Mouse (Mus musculus): ENCODE data around the gene Zfp280d.

Zfp280d gene

GRCm38 (mm10) chr9:72274677-72275076 is at the start of gene Zfp280d:
Zfp280d (plus strand) TSS chr9:72274860.
- peak; percentile 73 for DNase-seq (ENCODE audit: low read depth)

DNA sequence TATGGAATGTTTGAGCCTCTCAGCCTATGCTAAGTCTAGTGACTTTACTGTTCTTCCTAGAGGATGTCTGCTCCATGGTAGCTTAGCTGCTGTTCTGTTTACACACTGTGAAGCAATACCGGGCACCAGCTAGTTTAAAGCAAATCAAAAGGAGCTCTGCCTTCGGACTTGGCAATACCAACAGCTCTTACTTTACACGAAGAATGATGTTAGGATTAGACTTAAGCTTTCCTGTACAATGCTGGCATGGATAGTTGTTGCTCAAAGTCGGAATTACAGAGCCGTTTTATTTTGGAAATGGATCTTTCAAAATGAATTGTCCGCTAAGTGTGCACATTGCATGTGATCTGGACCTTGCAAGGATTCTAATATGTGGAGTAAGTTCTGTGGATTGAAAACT is 48.1 kb upstream of the Zfp280d start:
- DNase-seq (ENCODE audit: low read depth), result no peak

- DNase-seq (ENCODE audit: low read depth), result no peak
Observed at GRCm38 (mm10) chr9:72252656-72253055, 22.0 kb upstream of the Zfp280d start.

GRCm38 (mm10) chr9:72255227-72255626 is 19.4 kb upstream of the Zfp280d start:
- no peak for DNase-seq (ENCODE audit: low read depth)

DNA sequence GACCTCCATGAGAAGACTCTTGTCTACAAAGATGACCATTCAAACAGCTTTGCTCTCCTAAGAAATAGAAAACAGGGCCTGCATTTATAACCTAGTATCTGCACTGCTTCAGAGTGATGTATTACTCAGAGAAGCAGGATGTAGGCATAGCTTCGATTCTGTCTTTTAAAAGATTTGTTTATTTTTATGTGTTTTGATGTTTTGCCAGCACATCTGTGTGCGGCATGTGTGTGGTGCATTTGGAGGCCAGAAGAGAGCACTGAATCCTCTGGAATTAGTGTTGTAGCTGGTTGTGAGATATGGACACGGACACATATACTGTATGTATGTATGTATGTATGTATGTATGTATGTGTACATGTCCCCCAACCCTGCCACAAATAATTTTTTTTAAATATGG is 18.0 kb upstream of the Zfp280d start:
- DNase-seq (ENCODE audit: low read depth), result no peak

GRCm38 (mm10) chr9:72260337-72260736 is 14.3 kb upstream of the Zfp280d start:
- DNase-seq (ENCODE audit: low read depth), result no peak

- no peak for DNase-seq (ENCODE audit: low read depth)
Observed at GRCm38 (mm10) chr9:72264859-72265258, 9.8 kb upstream of the Zfp280d start.

DNA sequence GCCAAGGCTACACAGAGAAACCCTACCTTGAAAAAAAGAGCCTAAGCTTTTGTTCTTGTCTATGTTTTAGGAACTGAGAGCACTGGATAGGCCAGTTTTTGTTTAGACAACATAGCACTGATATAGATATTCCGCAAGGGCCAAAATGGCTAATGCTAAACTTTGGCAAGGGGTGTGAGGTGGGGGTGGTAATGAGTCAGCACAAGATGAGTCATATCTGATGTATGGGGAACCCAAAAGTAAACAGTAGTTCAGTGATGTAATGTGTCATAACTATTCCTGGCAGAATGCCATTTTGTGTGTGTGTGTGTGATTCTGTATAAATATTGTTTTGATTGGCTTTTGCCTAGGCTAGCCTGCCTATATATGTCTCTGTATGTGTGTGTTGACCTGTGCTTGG is 4.5 kb upstream of the Zfp280d start:
- DNase-seq (ENCODE audit: low read depth), result no peak

DNA sequence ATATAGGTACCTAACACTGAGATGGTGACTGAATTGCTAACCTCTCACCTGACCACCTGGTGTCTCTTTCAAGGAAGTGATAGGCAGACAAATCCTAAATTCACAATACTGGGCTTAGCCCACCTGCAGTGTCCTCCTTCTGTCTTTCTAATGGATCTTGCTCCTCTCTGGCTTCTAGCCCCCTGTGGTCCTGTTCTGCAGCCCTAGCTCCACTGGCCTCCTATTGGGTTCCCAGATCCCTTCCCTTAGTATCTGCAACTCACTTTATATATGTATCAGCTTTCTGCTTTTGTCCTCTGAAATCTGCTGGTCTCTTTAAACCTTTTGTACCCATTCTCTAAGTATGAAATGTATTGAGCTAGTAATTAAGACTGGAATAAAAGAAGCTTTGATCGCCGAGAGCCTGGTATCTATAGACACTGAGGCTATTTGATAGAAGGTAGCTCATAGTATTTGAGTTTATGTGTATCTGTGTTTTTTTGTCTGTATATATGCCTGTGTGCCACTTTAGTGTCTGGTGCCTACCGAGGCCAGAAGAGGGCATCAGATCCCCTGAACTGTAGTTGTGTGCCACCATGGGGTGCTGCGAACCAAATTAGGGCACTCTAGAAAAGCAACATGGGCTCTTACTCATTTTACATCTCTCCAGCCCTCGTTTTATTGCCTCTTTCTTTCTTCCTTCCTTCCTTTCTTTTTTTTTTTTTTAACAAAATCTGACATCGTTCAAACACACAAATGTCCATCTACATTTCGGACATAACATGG is 832 bp upstream of the Zfp280d start:
- no peak for DNase-seq (ENCODE audit: low read depth)

DNA sequence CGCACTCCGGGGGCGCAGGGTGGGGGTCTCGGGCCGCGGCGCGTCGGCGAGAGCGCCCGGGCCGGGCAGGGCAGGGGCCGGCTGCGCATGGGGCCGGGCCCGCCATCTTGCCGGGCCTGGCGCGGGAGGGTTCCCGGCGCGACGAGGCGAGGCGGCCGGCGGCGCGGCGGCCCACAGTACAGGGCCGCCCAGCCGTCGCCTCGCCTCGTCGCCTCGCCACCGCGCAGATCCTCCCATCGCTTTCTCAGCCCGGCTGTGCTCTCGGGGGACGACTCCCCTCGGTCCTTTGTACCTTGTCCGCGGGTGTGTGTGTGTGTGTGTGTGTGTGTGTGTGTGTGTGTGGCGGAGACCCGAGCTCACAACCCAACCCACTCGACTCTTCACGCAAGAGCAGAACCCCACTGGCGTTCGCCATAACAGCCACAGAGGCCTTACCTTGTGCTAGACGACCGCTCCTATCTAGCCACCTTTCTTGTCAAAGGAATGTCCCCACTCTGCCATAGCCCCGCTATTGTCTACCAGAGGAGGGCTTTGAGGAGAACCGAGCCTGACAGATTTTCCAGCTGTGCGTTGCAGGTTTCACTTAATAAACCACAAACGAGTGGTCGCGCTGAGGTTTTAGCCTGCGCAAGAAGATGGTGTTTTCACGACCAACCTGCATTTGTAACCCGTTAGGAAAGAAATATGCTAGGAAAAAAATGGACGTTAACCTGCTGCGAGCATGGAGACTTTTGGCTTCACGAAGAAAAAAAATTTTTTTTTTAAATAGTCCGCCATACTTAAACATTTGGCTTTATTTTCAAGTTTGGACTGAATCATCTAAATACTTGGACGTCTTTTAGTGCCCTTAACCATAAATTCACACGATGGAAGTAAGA is 680 bp downstream of the Zfp280d start:
- no peak for DNase-seq (ENCODE audit: low read depth)

DNA sequence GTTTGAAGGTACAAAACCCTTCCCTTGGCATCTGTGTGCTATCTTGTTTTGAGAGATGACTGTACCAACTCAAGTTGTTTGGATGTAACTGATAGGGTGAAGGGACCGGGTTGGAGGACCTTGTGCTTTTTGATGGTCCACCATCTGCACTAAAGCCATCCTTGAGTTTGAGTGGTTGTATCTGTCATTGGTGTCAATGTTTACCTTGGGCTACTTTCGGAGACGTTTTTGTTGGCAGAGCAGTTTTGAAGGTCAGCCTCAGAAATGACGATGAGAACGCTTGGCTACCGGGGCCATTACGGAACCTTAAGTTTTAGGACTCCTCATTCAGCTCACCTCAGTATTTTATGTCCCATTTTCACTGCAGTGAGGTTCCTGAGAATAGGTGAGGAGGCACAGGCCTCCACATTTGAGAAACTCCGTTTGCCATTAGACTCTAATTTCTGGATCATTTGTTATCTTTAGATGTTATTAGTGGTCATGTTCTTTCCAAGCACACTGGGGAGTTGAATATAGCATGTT is 1.4 kb downstream of the Zfp280d start:
- DNase-seq (ENCODE audit: low read depth), result no peak

- DNase-seq (ENCODE audit: low read depth), result no peak
Observed at GRCm38 (mm10) chr9:72276941-72277340, 2.3 kb downstream of the Zfp280d start.

GRCm38 (mm10) chr9:72279943-72280342 is 5.3 kb downstream of the Zfp280d start:
- no peak for DNase-seq (ENCODE audit: low read depth)

DNA sequence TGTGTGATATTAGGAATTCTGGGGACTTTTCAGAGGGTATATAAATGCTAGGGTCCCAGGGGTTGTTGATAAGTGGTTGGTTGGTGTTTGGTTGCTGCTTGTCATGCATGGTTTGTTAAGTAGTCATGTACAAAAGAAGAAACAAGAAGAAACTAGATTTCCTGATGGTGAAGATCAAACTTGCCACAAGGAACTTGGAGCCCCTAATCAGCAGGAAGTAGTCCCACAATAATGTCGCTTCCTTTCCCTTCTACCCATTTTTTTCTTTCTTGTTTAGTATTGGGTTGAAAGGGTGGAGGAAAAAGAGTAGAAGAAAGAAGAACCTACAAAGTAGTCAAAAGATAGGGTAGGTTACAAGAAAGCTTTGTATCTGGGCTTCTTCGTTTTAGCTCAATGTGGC is 13.0 kb downstream of the Zfp280d start:
- DNase-seq (ENCODE audit: low read depth), result no peak

- DNase-seq (ENCODE audit: low read depth), result no peak
Observed at GRCm38 (mm10) chr9:72288210-72288609, 13.6 kb downstream of the Zfp280d start.

GRCm38 (mm10) chr9:72289094-72289493 is 14.4 kb downstream of the Zfp280d start:
- DNase-seq (ENCODE audit: low read depth), result no peak

DNA sequence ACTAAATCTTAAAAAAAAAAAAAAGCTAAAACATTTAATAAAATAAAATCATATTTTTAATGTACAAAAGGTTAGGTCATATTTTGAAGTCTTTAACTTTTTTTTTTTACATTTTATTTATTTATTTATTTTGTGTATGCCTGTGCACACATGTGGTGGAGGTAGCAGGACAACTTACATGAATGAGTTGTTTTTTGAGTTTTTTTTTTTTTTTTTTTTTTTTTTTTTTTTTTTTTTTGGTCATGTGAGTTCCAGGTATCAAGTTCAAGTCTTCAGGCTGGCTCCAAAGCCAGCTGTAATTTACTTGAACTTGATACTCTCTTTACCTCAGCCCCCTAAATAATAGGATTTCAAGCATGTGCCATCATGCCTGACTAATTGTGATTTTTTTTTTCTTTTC is 19.4 kb downstream of the Zfp280d start:
- no peak for DNase-seq (ENCODE audit: low read depth)

DNA sequence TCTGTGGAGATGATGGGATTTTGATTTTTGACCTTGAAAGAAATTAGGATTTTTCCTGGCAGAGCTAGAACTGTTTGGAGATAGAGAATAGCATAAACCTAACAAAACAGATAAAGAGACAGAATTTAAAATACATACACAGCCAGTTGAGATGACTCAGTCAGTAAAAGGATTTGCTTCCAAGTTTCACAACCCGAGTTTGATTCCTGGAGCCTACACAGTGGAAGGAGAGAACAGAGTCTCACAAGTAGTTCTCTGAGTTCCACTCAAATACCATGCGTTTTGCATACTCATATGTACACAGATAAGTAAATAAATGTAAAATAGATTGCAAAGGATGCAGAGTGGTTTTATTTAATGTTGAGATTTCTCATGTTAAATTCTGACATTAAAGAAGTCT is 35.1 kb downstream of the Zfp280d start:
- DNase-seq (ENCODE audit: low read depth), result peak; percentile 2

DNA sequence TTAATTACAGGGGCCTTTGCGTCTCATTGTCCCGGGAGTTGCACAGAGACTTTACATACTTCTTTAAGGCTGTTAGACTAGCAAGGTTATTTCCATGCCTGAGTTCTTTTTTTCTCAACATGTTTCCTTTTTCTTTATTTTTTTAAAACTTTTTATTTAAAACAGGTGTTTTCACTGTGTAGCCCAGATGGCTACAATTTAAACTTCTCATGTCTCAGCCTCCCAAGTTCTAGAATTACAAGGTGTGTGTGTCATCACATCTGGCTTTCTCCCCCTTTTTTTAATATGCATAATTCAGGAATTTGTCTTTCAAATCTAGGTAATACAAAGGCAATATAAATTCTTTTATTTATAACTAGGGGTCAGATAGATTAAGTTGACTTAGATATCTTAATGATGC is 58.6 kb downstream of the Zfp280d start:
- no peak for DNase-seq (ENCODE audit: low read depth)

- DNase-seq (ENCODE audit: low read depth), result no peak
Observed at GRCm38 (mm10) chr9:72336069-72336468, 61.4 kb downstream of the Zfp280d start.

DNA sequence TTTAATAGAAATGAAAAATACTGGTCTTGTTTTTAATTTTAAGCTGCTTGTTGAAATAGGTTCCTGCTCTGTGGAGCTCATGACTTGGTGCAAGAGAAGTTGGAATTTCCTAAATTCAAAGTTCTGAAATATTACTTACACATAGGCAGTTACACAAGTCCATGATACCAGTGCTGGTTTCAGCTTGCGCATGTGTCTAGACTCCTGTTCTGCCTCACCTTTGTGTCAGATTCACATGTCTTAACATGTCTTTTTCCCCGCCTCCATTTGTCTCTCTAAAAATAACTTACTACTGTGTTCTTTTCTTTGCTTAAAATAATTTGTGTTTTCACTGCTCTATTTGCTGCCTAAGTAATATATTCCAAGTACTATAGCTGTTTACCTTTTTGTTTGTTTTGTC is 64.5 kb downstream of the Zfp280d start:
- DNase-seq (ENCODE audit: low read depth), result no peak

DNA sequence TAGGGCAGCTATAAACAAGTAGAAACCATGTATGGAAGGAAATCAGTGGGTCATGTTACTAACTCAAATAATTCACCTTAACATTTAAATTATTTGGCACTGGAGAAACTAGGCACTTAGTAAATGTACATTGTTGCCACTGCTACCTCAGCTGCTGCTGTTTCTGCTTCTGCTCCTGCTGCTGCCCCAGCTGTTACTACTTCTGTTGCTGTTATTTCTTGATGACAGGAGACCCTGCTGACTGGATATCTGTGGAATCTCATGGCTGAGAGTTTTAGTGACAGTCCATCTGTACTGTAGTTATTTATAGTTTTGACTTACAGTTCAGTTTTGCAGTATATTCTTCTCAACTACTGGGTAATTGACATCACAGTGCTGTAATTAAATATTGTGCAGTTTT is 69.2 kb downstream of the Zfp280d start:
- DNase-seq (ENCODE audit: low read depth), result no peak

- no peak for DNase-seq (ENCODE audit: low read depth)
Observed at GRCm38 (mm10) chr9:72372359-72372758, 97.7 kb downstream of the Zfp280d start.
